Mouse (Mus musculus) intestine, embryonic 16.5 days (tissue): ENCODE measurements around the gene 4632433K11Rik. TPM values are rescaled to one million over a fixed set of nuclear protein-coding genes. Genes with fewer than 3 reads are reported as not detected.

Experiments
- ATAC-seq: fragments of 200-750 bp; cut with Nextera tagmentation; 2 replicates; pipeline ENCODE4 v1.8.0; 2017; ENCODE audit warnings: moderate TSS enrichment, moderate library complexity
- H3K27ac ChIP-seq: fragments of 300-500 bp; sonication (generic); 2 replicates; pipeline ENCODE4 v1.5.1; 2014; ENCODE audit warnings: mild to moderate bottlenecking, low read length
- H3K27me3 ChIP-seq: fragments of 300-500 bp; sonication (generic); replicated peaks from 2 replicates; pipeline ENCODE4 v1.6.1; 2014; ENCODE audit warnings: low read length, control low read depth, mixed read lengths; ENCODE audit not compliant: control insufficient read depth, insufficient read depth
- H3K36me3 ChIP-seq: fragments of 300-500 bp; sonication (generic); 2 replicates; pipeline ENCODE4 v1.6.1; 2014; ENCODE audit warnings: low read length, control low read depth; ENCODE audit not compliant: control insufficient read depth, insufficient read depth
- H3K4me1 ChIP-seq: fragments of 300-500 bp; sonication (generic); 2 replicates; pipeline ENCODE4 v1.6.1; 2014; ENCODE audit warnings: low read length, control low read depth, mixed read lengths; ENCODE audit not compliant: control insufficient read depth, insufficient read depth
- H3K4me2 ChIP-seq: fragments of 300-500 bp; sonication (generic); 2 replicates; pipeline ENCODE4 v1.6.1; 2014; ENCODE audit warnings: low read depth, low read length, control low read depth
- H3K4me3 ChIP-seq: fragments of 300-500 bp; sonication (generic); 2 replicates; pipeline ENCODE4 v1.5.1; 2014; ENCODE audit warnings: mild to moderate bottlenecking, low read length
- H3K9ac ChIP-seq: fragments of 300-500 bp; sonication (generic); 2 replicates; pipeline ENCODE4 v1.6.1; 2014; ENCODE audit warnings: low read depth, low read length
- H3K9me3 ChIP-seq: fragments of 300-500 bp; sonication (generic); 2 replicates; pipeline ENCODE4 v1.6.1; 2016; ENCODE audit warnings: low read length, control low read depth; ENCODE audit not compliant: control insufficient read depth
- WGBS: fragments of 180-500 bp; shearing (Covaris S2); extraction: QIAGEN DNeasy Blood & Tissue Kit; methylation state at CpG from one replicate; pipeline ENCODE4 v1.1.7; 2014; 5-methylcytosine and 5-hydroxymethylcytosine counted together
- polyA plus RNA-seq: library from polyadenylated mRNA; unstranded; fragments of >200 nt; fragmentation: Nextera tagmentation; extraction: Ambion mirVana; gene quantifications from 2 replicates; pipeline ENCODE4 v1.2.1, GENCODE M21; 2015

4632433K11Rik gene
- polyA plus RNA-seq, 1 experiment from 2014 or later = not detected

DNA sequence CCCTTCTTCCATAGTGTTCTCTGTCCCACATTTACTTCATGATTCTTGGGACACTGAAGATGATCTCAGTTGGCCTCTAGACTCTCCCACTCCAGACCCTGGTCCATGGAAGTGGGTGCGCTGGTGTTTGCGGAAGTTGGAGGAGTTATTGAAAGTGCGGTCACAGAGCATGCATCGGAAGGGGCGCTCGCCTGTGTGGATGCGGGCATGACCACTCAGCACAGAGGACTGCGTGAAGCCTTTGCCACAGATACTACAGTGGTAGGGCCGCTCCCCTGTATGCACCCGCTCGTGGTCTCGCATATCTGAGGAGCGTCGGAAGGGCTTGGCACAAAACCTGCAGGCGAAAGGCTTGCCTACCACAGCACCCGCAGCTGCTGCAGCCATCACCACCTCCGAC, 1.7 kb downstream of the 4632433K11Rik start:
- Histone ChIP-seq H3K4me2 (no peak overlapping the region), H3K4me3 (no peak overlapping the region), H3K27me3 (no peaks in the 10 kb centered on the region), H3K9ac (no peak overlapping the region), H3K4me1 (peaks cover 6% of the 10 kb centered on the region), H3K36me3 (peaks cover 43% of the 10 kb centered on the region), H3K9me3 (peaks cover 17% of the 10 kb centered on the region), H3K27ac (no peak overlapping the region)
- no peak for ATAC-seq
- WGBS = 96% methylated on average over 17 of the region's 17 CpGs

DNA sequence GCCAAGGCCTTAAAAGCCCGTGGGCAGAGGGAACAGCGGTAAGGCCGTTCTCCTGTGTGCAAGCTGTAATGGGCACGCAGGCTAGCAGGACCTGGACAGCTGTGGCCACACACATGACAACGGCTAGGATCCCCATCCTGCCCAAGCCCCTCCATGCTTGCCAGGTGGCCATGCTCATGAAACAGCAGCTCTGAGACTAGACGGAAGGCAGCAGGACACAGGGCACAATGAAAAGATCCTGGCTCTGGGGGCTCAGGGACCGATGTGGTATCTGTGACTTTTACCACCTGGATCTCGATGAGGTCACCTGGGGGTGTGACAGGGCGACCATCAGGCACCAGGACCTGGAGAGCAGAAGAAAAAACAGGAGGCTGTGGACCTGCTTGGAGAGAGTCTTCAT, 2.2 kb downstream of the 4632433K11Rik start:
- H3K27me3 ChIP-seq = no peaks in the 10 kb centered on the region
- H3K27ac ChIP-seq = no peak overlapping the region
- ATAC-seq = no peak
- H3K9me3 ChIP-seq = peaks cover 11% of the 10 kb centered on the region
- H3K4me2 ChIP-seq = no peak overlapping the region
- H3K9ac ChIP-seq = no peak overlapping the region
- WGBS = 97% methylated on average over 9 of the region's 9 CpGs
- peaks cover 6% of the 10 kb centered on the region for H3K4me1 ChIP-seq
- H3K4me3 ChIP-seq = no peak overlapping the region
- H3K36me3 ChIP-seq = peaks cover 38% of the 10 kb centered on the region

DNA sequence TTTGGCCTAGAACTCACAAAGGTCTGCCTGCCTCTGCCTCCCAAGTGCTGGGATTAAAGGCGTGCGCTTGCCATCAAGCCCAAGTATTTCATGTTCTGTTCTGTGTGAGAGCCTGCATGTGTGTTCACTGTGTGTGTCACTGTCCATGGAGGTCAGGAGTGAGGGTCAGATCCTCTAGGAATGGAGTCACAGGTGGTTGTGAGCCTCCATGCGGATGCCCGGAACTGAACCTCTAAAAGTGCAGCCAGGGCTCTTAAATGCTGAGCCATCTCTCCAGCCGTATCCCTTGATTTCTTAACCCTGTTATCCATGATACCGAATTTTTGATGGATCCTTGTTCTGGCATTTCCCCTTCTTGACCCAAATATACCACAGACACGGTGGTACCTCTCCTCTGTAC, 3.1 kb downstream of the 4632433K11Rik start:
- Histone ChIP-seq H3K4me3 (no peak overlapping the region), H3K4me1 (peaks cover 6% of the 10 kb centered on the region), H3K36me3 (peaks cover 29% of the 10 kb centered on the region), H3K4me2 (no peak overlapping the region), H3K9me3 (peaks cover 3% of the 10 kb centered on the region), H3K9ac (no peak overlapping the region), H3K27me3 (no peaks in the 10 kb centered on the region), H3K27ac (no peak overlapping the region)
- WGBS = 93% methylated on average over 7 of the region's 7 CpGs
- no peak for ATAC-seq

DNA sequence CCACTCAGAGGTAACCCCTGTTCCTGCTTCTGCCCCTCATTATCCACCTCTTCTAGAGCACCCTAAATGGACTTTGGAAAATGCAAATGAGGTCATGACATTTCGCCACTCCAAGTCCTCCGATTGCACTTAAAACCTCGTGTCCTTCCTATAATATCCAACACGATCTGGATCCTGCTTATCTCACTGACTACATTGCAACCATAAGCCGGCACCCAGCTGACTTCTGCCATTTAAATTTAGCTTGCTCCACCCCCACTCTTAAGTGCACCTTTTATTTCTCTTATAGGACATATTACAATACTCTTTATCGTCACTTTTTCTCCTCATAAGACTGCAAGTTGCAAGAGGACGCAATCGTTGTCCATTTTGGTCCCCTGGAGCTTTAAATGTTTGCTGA, 3.5 kb downstream of the 4632433K11Rik start:
- H3K9me3 ChIP-seq = no peaks in the 10 kb centered on the region; the same call in 1 of the 2 replicates
- H3K4me3 ChIP-seq = peak overlapping the region; percentile 71
- no peaks in the 10 kb centered on the region for H3K27me3 ChIP-seq
- no peak for ATAC-seq
- H3K36me3 ChIP-seq = peaks cover 24% of the 10 kb centered on the region
- WGBS = 84% methylated on average over 8 of the region's 8 CpGs
- H3K4me1 ChIP-seq = peaks cover 6% of the 10 kb centered on the region
- peak overlapping the region; percentile 98 for H3K27ac ChIP-seq
- peak overlapping the region; percentile 50 for H3K4me2 ChIP-seq
- no peak overlapping the region for H3K9ac ChIP-seq

DNA sequence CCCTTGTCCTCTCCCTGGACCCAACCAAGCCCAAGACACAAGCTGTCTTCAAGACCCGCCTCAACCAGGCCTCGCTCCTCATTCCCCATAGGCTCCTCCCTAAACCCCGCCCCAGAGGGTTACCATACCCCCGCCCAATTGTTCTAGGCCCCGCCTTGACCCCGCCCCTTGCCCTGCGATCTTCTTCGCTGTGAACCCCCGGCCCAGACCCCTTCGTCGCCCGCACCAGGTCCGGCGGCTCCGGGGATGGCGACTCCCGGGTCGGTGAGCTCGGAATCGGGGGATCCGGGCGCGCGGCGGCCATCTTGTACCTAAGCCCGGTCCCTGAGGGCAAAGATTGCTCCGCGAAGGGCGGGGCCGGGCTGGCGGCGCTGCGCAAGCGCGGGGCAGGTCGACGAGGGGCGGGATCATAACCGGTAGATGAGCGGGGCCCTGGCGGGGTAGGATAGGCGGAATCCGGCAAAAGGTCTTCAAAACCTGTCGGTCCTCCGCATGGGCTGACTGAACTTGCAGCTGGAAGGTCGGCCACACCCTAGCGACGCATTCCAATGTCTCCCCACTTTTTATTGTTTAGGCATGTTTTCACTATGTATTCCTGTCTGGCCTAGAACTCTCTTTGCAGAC, 4.3 kb downstream of the 4632433K11Rik start, which contains the start of gene Zfp784:
Gene Zfp784, minus strand, starts transcription at position 338 of the 624 bp plus-strand sequence.
- H3K27ac ChIP-seq = peak within 1 kb of the TSS; percentile 98
- ATAC-seq = peak; percentile 99
- H3K36me3 ChIP-seq = peaks cover 17% of the 10 kb centered on the region
- H3K4me2 ChIP-seq = peak within 1 kb of the TSS; percentile 50
- under 1% methylated on average over 48 of the region's 48 CpGs for WGBS
- H3K27me3 ChIP-seq = no peaks in the 10 kb centered on the region
- peak within 1 kb of the TSS; percentile 71 for H3K4me3 ChIP-seq
- peak within 1 kb of the TSS; percentile 84 for H3K9ac ChIP-seq
- H3K9me3 ChIP-seq = no peaks in the 10 kb centered on the region; the same call in 1 of the 2 replicates
- peaks cover 6% of the 10 kb centered on the region for H3K4me1 ChIP-seq

DNA sequence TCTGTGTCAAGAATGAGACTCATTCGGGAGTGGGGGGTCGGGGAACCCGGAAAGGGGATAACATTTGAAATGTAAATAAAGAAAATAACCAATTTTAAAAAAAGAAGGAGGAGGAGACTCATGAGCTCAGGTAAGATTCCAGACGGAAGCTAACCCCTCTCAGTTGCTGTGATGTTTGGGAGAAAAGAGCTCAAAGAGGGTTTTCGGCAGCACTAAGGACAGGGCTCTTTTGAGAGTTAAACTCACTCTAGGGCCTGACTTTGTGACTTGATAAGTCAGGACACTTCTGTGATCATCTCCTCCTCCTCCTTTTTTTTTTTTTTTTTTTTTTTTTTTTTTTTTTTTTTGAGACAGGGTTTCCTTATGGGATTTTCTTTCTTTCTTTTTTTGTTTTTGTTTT, 5.0 kb downstream of the 4632433K11Rik start:
- 24% methylated on average over 5 of the region's 5 CpGs for WGBS
- Histone ChIP-seq H3K4me3 (peak overlapping the region; percentile 71), H3K27ac (peak overlapping the region; percentile 98), H3K4me1 (peaks cover 6% of the 10 kb centered on the region), H3K9me3 (no peaks in the 10 kb centered on the region; the same call in 1 of the 2 replicates), H3K9ac (peak overlapping the region; percentile 84), H3K36me3 (peaks cover 17% of the 10 kb centered on the region), H3K27me3 (no peaks in the 10 kb centered on the region), H3K4me2 (peak overlapping the region; percentile 50)
- ATAC-seq = no peak

DNA sequence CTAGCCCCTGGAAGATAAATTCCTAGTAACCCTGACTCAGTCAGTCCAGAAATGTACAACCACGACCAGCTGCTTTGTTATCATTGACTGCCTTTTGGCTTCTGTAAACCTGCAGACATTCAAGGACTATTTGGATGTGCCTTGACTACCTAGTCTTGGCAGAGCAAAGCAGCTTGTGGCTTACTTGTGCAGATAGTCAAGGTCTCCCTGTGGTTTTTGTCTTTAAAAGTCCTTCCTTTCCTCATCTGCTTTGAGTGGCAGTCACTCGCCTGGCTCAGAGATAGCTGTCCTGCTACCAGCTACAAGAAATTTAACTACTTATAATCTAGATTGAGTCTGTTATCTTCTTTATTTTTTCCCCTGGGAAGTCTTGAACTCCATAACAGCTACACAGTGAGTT, 11.1 kb downstream of the 4632433K11Rik start:
- H3K4me3 ChIP-seq = no peak overlapping the region
- no peaks in the 10 kb centered on the region for H3K9me3 ChIP-seq
- no peak for ATAC-seq
- H3K27ac ChIP-seq = no peak overlapping the region
- WGBS = 79% methylated on average over 2 of the region's 2 CpGs
- no peaks in the 10 kb centered on the region for H3K36me3 ChIP-seq
- no peak overlapping the region for H3K9ac ChIP-seq
- H3K4me1 ChIP-seq = no peaks in the 10 kb centered on the region
- no peaks in the 10 kb centered on the region for H3K27me3 ChIP-seq
- H3K4me2 ChIP-seq = no peak overlapping the region

DNA sequence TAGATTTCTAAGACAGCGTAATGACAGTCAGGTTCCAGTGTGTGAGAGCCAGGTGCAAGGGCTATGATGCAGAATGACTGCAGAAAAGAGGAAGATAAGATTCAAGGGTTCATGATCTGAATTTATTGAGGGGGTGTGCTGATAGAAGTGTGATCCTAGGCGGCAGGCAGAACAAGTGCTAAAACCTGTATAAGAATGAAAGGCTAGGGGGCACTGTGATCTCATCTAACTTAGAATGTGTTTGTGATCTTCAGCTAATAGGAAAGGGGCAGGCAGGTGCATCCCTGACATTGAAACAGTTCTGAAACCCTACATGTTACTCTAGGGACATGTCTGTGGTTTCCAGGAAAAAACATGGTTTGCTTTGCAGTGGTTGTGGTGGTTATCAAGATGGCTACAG, 12.2 kb downstream of the 4632433K11Rik start:
- Histone ChIP-seq H3K36me3 (no peaks in the 10 kb centered on the region), H3K27me3 (0 out of 2 replicates have a peak, but pooled peaks cover 3% of the 10 kb centered on the region), H3K9ac (no peak overlapping the region), H3K4me1 (peaks cover 7% of the 10 kb centered on the region; the same call in 1 of the 2 replicates), H3K27ac (no peak overlapping the region), H3K4me2 (no peak overlapping the region), H3K9me3 (no peaks in the 10 kb centered on the region), H3K4me3 (no peak overlapping the region)
- WGBS = 82% methylated on average over 2 of the region's 2 CpGs
- ATAC-seq = no peak

DNA sequence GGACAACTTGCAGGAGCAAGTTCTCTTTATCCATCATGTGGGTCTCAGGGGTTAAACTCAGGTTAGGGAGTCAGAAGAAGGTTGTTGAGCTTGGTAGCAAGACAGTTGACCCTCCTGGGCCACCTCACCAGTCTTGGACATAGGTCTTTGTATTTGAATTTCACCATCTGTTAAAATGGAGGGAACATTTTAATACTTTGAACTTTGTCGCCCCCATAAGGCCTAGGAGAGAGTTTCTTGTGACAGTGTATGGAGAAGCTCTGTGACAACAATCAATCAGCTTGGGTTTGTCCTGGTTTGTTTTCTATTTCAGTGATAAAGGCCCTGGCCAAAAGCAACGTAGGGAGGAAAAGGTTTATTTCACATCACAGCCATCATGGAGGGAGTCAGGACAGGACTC, 13.4 kb downstream of the 4632433K11Rik start:
- peaks cover 8% of the 10 kb centered on the region; the same call in 1 of the 2 replicates for H3K27me3 ChIP-seq
- ATAC-seq = no peak
- no peak overlapping the region for H3K9ac ChIP-seq
- no peak overlapping the region for H3K4me3 ChIP-seq
- 23% methylated on average over 2 of the region's 2 CpGs for WGBS
- no peaks in the 10 kb centered on the region for H3K36me3 ChIP-seq
- no peak overlapping the region for H3K4me2 ChIP-seq
- no peaks in the 10 kb centered on the region for H3K9me3 ChIP-seq
- H3K4me1 ChIP-seq = peaks cover 10% of the 10 kb centered on the region
- no peak overlapping the region for H3K27ac ChIP-seq
